Mouse (Mus musculus): ENCODE data around the gene Cbx8.

GRCm38 (mm10) chr11:119022895-119023615 lies 17.7 kb downstream of the Cbx8 start, which contains the start of gene Cbx2:
- TF ChIP-seq CTCF (IDR thresholded peaks at IDR 0.05; ENCODE audit: control insufficient read depth, insufficient read depth, low read length) (no peak), POLR2A (IDR thresholded peaks at IDR 0.05; ENCODE audit: borderline replicate concordance, control insufficient read depth, low read depth, low read length) (no peak)

All from bone marrow, adult 2 months (tissue).